Mouse (Mus musculus) mesoderm, embryonic 11.5 days (tissue): ENCODE data around the gene Aldh6a1.

Experiments
- DNase-seq: peaks from one replicate; pipeline ENCODE4 v3.0.0-alpha.2; 2012; ENCODE audit warnings: low read depth, low spot score

Gene Aldh6a1

GRCm38 (mm10) chr12:84382369-84382768 is 68.4 kb downstream of the Aldh6a1 start:
- no peak for DNase-seq
